Mouse (Mus musculus) layer of hippocampus, postnatal 10 days (tissue): ENCODE measurements around the gene Itfg2. TPM values are rescaled to one million over a fixed set of nuclear protein-coding genes. Genes with fewer than 3 reads are reported as not detected.

Source experiments
- DNase-seq, 2 experiments: peaks; one replicate each; pipeline ENCODE4 v3.0.0; 2021; ENCODE audit warnings: low spot score in 2 of 2
- long read RNA-seq: library from polyadenylated mRNA; stranded (forward); transcript quantifications from one replicate; pipeline ENCODE4 v2.0.0, GENCODE M21; 2023
- total RNA-seq, 2 experiments: library from RNA; stranded (reverse); gene quantifications; 2 replicates each; pipeline ENCODE4 v1.2.3; 2021

Itfg2 gene
- total RNA-seq, result 10 to 100 TPM; 21.9 to 23.8 TPM
- long read RNA-seq, transcript Itfg2-201 (12 exons, 2,320 nt), result major isoform, 10 of 25 reads
- long read RNA-seq, partial matches to known transcripts, result 3 of 25 reads
- long read RNA-seq, other reads (novel, unspliced or antisense), result 10 of 25 reads

DNA sequence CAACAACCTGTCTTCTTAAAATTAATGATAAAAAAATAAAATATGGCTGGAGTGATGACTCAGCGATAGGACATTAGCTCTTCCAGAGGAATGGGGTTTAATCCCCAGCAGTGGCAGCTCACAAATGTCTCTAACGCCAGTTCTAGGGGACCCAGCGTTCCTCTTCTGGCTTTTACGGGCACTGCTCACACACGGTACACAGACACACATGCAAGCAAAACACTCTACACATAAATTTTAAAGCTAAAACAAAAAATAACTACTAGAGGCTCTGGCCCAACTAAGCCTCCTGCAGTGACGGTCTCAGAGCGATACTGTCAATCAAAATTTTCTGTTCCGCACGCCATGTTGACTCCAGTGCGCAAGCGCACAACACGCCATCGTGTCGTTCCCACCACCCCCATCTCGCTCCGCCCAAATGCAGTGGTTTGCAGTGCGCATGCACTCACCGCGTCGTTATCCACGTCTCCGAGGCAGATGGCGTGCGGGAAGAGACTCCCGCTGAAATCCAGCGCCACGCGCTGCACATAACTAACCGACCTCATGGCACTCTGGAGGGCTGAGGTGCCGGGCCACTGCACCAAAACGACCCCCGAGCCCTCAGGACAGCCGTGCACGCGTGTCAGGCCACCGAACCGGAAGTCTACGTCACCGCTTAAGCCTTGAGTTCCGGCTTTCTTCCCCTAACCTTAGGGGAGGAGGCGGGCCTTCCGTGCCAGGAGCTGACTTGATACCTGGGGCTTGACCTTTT lies at the start of gene Itfg2:
Gene Itfg2 (minus strand): TSS at position 663 of the 751 bp plus-strand sequence.
- peak; percentile 95 to 96 for DNase-seq

DNA sequence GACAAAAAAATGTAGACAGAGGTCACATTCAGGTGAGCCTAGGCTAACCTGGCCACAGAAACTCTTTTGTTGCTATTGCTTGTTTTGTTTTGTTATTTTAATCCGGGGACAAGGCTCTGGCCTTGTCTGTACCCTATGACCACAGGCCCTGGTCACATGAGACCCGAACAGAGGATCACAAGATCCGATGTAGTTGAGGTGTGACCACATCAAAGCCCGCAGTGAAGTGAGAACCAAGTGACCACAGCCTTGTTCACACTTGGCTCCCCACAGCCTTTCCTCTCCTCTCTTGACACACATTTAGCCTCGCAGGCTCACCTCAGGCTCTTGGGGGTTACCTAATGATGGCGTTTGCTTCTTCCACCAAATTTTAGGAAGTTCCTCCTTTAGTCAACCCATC lies 49.4 kb upstream of the Itfg2 start:
- DNase-seq, result no peak

DNA sequence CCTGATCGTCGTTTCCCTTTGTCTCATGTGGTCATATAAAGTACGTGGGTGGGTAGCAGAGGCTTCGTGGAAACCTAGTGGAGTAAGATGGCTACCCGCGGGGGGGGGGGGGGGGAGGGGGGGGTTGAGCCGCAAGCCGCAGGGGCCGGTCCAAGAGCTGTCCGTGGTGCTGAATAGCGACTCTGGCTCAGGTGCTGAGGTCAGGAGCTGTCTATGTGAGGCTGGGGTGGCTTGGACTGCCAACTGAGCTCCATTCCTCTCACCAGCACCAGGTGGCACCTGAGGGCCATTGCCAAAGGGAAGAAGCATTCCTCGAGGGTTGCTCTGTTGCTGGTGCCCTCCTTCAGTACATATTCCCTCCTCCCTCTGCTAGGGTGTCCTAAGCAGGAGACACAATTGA lies 44.7 kb upstream of the Itfg2 start:
- DNase-seq, result no peak

DNA sequence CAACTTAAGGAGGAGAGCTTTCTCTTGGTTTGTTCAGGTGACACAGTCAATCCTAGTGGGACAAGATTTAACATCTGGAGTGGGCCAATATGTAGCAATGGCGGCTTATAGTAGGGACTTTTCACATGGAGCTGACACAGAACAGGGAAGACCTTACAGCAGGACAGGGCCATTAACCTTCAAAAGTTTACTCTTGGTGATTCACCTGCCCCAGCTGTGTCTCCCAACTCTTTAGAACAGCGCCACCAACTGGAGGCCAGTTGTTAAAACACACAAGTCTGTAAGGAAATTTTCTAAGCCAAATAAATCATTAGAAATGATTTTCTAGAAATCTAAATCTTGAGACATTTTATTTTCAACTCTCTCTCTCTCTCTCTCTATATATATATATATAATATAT lies 42.6 kb upstream of the Itfg2 start:
- DNase-seq, result no peak

DNA sequence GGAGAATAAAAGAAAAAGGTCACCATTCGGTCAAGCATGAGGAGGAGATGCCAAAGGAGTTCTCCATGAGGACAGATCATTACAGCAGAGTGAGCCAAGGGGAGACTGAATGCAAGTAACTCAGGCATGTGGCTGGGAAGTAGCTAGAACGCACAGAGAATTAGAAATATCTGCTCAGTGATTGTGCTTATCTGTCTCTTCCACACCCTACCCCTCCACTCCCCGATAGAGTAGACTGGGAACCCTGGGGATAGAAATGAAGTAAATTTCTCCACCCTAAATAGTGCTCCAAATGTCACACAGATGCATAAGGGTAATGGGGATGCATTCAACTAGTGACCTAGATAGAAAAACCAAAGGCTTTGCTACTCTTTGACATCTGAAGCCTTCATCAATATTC lies 41.8 kb upstream of the Itfg2 start:
- DNase-seq, result no peak

DNA sequence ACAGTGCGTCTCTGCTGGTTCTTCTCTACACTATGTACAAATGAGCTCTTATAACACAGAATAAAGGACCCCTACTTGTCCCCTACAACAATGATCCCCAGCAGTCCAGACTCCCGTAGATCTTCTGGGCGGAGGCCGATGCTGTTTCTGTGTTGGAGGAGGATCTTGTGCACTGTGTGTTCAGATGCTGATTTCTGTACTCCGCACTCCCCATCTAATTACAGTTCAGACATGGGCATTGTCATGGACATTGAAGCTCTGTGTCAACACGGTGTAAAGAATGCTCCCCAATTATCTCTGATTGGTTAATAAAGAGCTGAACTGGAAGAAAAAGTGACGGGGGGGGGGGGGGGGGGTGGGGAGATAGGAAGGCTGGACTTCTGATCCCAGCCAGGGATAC lies 41.3 kb upstream of the Itfg2 start:
- no peak for DNase-seq

DNA sequence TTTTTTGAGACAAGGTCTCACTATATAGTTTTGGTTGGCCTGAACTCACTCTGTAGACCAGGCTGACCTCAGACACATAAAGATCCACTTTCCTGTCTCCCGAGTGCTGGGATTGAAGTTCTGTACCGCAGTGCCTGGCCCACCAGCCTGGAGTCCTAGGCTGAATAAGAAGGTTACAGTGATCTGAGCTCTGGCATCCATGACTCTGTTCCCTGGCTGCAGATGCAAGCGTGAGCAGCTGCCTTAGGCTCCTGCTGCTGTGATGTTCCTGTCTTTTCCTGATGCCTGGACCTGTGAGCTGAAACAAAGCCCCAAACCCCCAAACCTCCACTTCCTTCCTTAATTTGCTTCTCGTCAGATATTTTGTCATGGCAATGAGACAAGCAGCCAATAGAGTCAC lies 40.3 kb upstream of the Itfg2 start:
- no peak for DNase-seq

DNA sequence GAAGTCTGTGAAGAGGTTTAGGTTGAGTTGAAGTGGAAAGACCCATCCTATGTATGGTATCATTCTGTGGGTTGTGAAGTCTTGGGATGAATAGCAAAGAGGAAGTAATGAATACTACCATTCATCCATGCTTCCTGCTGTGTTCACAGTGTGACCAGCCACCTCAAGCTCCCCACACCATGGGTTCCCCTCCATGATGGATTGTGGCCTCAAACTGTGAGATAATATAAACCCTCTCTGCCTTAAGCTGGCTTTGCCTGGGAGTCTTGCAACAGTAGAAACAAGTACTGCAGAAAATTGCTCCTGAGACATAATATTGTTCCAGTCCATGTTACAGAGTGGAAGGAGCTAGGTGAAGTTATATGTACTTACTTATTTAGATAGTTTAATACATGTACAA lies 36.9 kb upstream of the Itfg2 start:
- DNase-seq, result no peak

DNA sequence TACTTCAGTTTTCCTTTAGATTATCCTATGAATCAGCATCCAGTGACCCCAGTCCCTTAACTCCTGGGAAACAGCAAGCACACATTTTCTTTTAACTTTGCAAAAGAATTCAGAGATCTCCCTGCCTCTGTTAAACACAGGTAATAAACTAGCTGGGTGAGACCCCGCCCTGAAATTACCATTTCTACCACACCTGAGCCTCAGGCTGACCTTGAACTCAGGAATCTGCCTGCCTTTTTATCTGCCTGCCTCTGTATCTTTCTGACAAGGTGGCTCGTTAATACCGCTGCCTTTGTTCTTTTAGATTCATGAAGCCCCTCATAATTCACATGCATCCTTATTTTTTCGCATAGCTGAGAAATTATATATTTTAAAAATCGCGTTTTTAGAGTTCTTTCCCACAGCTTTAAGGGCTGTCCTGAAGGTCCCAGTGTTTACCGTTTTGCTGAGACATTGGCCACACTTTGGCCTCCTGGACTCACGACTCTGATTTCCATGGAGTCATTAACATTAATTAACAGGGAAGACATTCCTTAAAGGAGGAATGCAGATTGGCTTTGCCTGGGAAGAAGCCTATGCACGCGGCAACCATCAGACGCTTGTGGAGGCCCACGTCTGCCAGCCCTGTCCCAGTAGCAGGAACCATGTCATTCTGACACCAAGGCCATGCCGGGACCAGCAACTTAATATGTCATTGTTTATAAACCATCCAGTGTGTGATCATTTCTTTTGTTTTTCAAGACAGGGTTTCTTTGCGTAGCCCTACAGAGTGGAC lies 36.2 kb upstream of the Itfg2 start:
- no peak for DNase-seq

DNA sequence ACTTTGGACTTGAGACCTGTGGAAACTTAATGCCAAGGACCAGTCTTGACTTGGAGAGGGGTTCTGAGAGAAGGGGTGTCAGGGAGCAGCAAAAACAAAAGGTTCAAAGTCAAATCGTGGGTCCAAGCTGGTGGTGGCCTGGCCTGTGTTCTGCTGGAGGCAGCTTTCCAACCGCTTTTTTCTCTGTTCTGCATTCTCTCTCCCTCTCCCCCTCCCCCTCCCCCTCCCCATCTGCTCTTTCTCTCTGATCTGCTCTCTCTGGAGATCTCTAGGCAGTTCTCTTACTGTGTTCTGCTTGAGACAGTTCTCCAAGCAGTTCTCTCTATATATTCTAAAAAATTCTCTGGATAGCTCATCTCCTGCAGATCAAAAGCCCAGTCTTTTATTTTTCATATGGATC lies 35.6 kb upstream of the Itfg2 start:
- no peak for DNase-seq

DNA sequence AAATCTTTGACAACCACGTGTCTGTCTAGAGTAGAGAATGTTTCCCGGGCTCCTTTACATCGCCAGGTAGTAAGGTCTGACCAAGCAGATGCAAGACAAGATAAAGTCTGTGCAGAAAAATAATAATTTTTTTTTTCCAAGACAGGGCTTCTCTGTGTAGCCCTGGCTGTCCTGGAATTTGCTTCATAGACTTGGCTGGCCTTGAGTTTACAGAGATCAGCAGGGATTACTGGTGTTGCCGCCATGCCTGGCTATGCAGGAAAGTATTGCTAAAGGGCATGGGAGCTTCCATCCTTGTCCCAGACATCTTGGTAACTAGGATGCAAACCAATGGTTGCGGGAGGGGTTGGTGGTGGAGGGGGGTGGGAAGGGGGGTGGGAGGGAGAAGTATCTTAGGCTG lies 32.5 kb upstream of the Itfg2 start:
- DNase-seq, result no peak

DNA sequence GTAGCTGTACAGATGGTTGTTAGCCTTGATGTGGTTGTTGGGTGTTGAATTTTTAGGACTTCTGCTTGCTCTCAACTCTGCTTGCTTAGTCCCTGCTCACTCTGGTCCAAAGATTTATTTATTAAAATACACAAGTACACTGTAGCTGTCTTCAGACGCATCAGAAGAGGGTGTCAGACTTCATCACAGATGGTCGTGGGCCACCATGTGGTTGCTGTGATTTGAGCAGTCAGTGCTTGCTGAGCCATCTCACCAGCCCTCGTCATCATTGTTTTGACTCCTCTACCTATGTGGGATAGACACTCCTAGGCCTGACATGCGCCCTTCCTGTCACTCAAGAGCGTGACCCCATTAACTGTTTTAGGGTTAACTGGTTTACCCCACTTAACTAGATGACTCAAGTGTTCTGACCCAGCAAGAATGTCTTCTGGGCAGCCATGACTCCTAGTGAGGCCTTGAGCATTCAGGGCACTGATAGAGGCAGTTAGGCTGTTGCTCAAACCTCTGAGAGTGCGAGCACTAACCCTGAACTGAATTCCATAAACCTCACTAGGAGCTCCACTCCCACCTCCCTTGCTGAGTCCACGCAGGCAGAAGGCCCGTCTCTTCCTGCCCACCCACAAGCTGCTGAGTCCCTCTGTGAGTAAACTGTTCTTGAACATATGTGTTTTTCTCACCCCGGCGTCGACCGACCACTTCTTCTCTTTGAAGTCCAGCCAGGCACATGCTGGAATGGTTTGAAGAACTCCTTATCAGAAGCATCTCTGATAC lies 31.3 kb upstream of the Itfg2 start:
- no peak for DNase-seq

DNA sequence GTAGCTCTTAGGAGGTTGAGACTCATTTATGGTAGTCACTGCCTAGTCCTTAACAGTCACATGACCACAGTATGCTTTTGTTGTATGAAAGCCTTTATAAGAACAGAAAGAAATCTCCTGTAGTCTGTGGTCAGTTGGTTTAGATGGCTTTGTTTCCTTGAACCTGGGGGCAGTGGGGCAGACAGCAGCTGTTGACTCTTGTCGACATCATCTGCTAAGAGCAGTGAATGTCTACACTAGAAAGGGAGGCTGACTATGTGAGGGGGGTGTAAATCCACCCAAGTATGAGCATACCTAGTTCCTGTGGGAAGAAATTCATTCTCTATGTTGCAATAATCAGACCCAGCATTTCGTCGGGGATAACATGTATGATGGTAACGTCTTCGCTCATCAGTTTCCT lies 22.3 kb upstream of the Itfg2 start:
- DNase-seq, result no peak

DNA sequence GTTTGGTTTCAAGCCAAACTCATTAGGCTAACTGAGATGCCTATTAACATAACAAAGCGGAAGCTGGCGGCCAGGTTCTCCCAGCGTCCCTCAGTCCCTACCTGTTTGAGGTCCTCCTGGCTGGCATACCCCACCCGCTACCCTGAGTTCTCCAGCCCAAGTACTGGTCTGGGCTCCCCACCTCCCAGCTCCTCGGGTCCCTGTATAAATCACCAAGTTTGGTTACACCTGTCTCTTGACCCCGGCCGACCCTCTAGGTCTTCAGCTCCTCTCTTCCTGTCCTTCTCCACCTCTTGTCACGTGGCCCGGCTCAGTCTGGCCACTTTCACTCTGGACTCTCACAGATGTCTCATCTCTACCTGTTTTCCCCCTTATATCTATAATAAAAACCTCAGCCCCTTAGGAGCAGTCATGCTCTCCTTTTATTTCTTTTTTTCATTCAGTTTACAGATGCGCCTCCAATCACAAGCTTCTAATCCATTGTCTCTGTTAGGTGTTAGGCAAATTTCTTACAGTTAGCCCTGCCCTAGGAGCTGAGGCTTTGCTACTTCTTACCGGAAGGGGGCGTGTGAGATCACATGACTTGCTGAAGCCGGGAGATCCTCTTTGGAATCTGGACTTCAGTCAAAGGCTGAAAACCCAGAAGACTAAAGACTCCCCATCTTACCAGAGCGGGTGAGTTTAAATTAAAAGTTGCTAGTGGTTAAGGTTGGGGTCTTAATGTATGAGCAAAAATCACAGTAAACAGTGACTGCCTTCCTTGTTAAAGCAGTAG lies 21.2 kb upstream of the Itfg2 start:
- DNase-seq, result peak; percentile 54 to 65

DNA sequence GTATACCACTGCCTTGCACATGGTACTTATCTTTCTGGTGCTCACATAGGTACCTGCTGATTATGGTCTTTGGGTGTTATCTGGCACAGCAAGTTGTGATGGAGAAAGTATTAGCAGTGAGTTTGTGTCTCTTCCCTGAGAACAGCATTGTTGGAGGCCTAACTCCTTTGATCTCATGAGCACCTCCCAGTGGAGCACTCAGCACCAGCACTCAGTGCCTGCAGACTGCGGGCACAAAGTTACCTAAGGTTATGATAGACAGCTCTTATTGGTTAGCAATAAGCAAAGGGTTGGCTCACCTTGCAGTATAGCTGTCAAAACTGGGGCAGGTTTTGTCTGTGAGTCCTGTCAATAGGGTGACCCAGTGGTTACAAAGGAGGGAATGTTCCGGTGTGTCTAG lies 15.5 kb upstream of the Itfg2 start:
- no peak for DNase-seq

DNA sequence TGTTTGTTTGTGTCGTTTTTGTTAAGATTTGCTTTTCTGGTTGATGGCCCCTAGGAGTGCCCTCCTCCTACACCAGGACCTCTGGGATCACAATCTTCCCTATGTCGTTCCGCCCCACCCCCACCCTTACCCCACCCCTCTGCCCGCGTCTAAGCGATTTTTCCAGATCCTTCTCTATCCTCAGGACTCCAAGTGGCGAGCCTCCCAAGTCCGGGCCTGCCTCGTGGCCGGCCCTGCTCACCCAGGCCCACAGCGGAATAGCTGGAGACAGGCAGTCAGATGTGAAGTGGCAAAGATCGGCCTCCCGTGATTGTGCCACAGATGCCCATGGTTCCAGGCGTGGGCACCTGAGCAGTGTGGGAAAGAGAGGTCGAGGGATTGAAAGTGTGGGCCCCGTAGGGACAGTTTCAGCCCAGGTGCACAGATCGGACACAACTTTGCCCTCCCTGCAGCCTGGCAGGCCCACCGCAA lies 14.2 kb upstream of the Itfg2 start:
- no peak for DNase-seq

DNA sequence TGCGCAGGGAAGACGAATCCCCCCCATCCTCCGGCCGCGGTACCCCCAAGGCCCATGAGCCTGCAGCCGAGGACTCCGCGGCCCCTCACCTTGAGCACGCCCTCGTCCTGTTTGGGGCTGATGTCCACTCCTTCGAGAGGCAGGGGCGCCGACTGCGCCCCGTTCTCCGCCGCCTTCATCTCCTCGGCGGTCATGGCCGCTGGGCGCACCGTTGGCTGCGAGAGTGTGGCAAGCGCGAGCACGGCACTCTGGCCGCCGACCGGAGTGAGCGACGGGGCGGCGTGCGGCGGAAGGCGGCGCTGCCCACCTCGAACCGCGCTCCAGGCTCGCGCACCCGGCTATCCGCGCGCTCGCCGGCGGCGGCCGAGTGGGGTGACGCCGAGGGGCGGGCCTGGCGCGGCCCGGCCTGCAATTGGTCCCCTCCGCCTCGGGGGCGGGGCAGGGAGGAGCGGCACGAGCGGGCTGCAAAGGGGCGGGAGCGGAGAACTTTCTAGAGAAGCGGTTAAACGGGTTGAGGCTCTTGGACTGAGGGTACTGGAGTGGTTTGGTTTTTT lies 13.7 kb upstream of the Itfg2 start, which contains the start of gene Fkbp4:
Gene Fkbp4 (minus strand): TSS at position 361 of the 554 bp plus-strand sequence.
- peak; percentile 88 to 94 for DNase-seq

DNA sequence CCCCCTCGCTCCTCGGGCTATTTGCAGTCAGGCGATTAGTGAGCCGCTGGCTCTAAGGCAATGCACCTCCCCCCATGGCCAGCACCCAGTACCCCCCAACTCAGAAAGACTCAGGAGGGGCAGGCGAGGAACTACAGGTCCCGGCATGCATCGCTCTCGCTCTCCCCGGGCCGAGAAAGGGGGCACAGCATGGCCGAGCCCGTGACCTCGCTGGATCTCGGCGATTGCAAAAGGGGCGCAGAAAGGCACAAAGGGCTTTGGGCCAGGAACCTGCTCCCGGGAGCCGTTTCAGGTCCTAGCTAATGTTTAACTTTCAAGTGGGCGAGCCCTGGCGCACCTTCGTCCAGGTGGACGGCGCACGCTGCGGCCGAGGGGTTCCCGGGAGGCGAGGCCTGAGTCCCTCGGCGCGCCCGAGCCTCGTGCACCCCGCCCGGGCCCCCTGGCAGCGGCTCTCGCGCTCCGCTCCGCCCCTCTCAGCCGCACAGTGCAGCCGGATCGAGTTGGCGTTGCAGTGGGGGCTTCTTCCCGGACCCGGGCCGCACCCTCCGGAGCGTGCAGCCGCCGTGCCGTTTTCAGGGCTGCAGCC lies 13.1 kb upstream of the Itfg2 start:
- DNase-seq, result peak; percentile 67 to 76

DNA sequence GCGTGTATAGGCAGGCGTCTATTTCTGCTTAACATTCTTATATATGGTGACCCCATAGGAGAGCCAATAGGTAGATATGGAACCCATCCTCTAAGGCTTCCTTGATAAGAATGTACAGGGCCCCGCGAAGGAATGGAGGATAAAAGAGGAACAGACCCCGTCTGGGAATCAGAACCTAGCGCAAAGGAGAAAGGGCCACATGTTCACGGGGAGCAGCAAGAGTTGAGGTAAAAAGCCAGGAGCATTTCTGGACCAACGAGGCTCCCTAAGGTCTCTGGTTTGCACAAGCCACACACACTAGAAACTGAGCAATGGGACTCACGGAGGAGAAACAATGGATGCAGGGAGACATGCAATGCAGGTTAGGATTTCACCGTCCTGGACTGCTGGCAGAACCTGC lies 12.6 kb upstream of the Itfg2 start:
- DNase-seq, result no peak

DNA sequence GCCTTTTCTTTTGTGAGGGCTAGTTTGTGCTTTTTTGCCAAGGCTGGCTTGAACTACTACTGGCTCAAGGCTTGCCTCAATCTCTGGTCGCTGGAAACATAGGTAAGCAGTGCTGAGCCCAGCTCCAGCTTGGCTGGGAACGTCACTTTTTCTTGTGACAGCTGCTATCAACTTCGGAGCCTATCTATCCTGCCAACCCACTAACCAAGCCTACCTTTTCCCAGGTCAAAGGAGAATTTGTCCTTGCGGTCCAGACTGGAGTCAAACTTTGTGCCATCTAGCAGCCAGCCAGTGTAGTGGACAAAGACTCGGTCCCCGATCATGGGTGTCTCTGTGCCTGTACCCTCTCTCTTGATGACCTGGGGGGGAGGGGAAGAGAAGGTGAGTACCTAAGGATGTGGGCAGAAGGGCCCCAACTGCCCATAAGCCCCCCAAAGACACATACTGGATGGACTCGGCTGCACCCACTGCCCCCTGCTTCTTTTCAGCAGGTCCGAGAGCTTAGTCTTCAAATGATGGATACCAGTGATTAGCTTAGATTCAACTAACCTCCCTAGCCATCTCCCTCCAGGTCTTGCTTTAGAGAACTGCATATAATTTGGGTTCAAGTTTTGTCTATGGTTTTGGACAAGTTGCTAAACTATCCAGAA lies 11.8 kb upstream of the Itfg2 start:
- DNase-seq, result no peak
